Mouse (Mus musculus) liver, postnatal 0 days (tissue): ENCODE measurements around the gene Rere.

Source experiments
- CTCF ChIP-seq: sonication (generic); IDR thresholded peaks from 2 replicates; pipeline ENCODE4 v1.5.1; 2016; ENCODE audit warnings: antibody characterized with exemption, low read depth
- EP300 ChIP-seq: IDR thresholded peaks from 2 replicates; pipeline ENCODE4 v1.6.1; 2016; ENCODE audit warnings: antibody characterized with exemption, low read depth, mild to moderate bottlenecking

- no peak for TF ChIP-seq CTCF
- no peak for TF ChIP-seq EP300
Measured at GRCm38 (mm10) chr4:150435590-150435989, 154.1 kb downstream of the Rere start.
